Mouse (Mus musculus) gastrocnemius, postnatal 14 days (tissue): Measurements from ENCODE around the gene Tns1. TPM values are rescaled to one million over a fixed set of nuclear protein-coding genes. Genes with fewer than 3 reads are reported as not detected.

Source experiments
- DNase-seq: peaks from one replicate; pipeline ENCODE4 v3.0.0; 2021; ENCODE audit warnings: mixed read lengths
- intact Hi-C: fragments of 180-260 bp; cut with DNase I; formaldehyde crosslinking; loops from one replicate; pipeline ENCODE4 v1.15.1; 2025; ENCODE audit warnings: low total_unique reads
- total RNA-seq, 2 experiments: library from RNA; stranded (reverse); gene quantifications; 2 replicates each; pipeline ENCODE4 v1.2.3; 2021

Gene Tns1
- total RNA-seq, 2 experiments from 2014 or later = 176 to 217 TPM

DNA sequence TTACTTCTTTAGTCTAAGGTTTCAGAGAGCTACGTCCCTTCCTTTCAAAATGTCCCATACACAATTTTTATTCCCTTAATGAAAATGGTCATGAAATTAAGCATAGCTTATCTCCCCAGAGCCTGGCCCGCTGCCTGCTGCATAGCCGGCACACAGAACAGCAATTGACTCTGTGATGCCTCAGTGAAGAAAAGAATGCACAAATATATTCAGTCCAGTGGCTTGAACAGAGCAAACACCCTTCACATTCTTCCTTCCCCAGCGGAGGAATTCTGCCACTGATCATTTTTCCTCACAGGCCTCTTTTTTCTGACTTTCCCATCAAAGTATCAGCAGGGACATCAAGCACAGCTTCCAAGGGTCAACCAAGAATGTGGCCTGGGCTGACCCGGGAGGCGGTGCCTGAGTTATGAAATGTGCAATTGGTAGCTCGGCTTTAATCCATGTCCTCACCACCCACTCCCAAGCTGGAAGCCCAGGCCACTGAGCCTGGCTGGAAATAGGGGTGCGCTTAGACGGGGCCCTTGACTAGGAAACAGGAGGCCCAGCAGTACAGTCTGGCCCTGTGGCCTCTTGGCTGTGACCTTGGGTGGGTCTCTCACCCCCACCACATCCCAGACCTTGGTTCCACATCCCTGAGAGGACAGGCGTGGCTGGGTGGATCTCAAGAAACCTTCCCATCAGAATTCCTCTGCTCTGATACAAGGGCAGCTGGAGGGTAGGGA is 191.7 kb downstream of the Tns1 start:
- intact Hi-C loops = no loop called here
- peak; percentile 66 for DNase-seq

DNA sequence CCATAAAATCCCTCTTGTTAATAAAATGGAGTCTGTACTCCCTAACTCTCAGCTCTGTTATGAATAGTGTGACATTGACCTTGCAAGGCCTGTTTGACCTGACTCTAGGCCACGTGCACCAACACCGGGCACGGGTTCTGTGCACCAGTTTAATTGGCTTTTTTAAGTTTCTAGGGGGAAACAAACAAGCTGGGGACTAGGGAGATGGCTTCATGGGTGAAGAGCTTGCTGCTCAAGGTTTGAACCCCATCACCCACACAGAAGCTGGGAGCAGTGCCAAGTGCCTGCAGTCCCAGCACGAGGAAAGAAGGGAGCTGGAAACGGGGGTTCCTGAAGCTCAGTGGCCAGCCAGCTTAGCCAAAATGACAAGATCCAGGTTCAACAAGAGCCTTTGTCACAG is 192.4 kb downstream of the Tns1 start:
- no peak for DNase-seq
- intact Hi-C loops = no loop called here

DNA sequence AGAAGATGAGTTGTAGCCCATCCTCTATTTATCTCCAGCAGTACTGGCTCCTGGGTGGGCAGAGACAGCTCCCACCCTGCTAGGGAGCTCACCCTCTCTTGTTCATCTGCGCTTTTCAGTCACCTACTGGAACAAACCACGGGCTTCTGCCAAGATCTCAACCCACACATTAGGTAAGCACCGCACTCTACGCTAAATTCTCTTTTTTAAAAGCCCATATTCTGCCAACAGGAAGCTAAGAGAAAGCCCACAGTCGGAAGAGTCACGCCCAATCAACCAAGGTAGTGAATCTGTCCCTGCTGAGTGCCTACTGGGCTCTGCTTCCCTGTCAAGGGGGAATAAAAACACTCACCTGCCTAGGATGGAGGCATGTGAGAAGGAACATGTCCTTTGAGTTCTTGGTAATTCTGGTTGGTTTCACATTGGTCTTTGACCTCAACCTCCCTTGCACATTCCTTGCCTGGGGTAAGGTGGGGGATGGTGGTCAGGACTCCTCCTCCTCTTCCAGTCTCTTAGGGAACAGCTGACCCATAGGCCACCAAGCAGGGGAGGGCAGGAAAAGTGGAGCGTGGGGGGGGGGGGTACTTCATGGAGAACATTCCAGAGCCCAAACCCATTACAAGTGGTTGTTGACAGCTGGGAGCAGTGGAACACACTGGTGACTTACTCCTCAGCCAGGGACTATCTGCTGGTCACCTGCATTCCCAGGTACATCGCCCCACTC is 193.7 kb downstream of the Tns1 start:
- no peak for DNase-seq
- intact Hi-C loops = no loop called here

DNA sequence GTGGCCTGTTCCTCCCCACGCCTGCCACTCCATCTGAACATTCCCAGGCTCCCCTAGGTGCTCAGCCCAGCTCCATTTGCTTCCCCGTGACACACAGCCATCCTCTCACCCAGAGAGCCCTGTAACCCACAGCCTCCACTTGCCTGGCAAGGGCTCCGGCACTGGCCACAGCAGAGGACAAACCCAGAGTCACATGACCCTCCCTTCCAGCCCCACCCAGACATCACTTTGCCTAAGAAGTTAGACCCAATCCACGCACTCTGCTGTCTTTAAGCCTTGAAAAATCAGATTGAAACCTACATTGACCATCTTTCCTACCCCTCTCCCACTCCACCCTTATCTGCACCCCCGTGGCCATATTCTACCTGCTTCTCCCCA is 194.3 kb downstream of the Tns1 start:
- no peak for DNase-seq
- intact Hi-C loops = no loop called here

DNA sequence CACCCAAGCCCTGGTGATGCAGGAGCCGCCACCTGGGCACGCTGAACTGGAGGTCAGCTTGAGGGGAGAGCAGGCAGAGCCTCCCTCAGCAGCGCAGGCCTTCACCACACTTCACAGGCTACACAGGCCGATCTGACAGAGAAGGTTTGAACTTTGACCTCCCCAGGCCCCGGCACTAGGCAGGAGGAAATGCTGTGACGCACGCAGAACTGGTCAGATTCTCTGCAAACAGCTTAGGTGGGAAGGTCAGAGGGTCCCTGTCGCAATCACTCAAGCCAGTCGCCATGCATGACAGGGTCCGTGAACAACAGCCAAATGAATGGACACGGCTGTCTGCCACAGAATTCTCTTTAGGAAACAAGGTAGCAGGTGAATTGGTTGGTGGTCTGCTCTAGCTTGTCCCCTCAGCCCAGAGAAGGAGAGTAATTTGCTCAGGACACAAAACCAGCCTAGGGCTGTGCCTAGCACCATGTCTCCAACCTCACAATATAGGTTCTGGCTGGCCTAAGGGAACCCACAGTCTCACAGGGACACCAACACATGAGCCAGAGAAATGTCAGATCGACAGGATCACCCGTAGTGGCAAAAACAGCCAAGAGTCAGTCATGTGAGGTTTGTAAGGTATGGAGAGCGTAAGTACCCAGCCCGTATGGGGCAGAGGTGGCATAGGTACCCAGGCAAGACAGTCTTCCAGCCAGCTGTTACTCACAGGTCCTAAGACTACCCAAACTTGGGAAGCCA is 194.9 kb downstream of the Tns1 start:
- intact Hi-C loops = no loop called here
- DNase-seq = no peak

DNA sequence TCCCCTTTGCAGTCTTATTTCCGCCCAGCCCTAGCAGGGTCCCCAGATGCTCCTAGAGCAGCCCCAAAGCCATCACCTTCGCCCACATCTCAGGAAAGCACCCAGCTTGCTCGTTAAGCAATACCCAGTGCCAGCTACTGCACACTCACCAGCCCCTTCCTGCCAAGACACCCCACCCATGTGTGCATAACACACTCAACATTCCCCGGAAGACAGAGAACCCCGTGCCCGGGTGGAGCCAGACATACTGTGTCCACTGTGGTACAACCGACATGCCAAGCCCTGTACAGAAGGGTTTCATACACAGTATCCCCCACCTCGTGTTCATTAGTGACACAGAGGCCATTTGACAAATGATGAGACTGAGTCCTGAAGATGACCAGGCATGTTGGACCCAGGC is 195.9 kb downstream of the Tns1 start:
- DNase-seq = no peak
- intact Hi-C loops = no loop called here

DNA sequence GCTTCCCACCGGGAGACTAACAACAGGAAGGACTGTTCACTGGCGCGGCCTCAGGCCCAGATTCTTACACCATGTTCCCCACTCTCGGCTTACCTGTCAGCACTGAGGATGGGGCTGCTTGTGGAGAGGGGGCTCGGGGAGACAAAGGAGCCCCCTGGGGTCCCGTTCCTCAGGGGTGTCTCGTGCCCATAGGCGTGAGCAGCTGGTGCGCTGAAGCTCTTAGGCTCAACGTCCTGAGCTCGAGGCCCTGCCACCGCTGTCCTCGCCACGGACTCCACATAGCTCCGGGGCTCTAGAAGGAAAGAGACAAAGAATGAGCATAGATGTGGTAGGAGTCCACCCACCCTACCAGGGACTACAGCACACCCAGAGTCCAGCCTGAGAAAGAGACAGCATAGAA is 196.4 kb downstream of the Tns1 start:
- DNase-seq = no peak
- intact Hi-C loops = no loop called here

DNA sequence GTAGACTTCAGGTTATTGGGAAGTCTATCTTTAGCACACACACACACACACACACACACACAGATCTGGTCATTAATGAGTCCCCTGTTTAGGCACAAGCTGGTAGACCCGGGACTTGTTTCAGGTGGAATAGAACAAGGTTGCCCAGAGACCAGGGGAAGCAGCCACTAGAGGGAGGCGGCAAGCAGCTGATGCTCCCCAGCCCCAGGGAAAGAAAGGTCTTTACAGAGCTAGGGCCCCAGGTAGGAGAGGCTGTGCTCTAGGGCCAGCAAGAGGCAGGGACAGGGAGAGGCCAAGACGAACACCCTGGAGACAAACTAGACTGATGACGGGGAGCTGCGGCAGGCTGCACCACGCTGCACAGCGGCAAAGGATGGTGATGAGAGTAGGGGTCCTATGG is 198.0 kb downstream of the Tns1 start:
- DNase-seq = no peak
- intact Hi-C loops = no loop called here

DNA sequence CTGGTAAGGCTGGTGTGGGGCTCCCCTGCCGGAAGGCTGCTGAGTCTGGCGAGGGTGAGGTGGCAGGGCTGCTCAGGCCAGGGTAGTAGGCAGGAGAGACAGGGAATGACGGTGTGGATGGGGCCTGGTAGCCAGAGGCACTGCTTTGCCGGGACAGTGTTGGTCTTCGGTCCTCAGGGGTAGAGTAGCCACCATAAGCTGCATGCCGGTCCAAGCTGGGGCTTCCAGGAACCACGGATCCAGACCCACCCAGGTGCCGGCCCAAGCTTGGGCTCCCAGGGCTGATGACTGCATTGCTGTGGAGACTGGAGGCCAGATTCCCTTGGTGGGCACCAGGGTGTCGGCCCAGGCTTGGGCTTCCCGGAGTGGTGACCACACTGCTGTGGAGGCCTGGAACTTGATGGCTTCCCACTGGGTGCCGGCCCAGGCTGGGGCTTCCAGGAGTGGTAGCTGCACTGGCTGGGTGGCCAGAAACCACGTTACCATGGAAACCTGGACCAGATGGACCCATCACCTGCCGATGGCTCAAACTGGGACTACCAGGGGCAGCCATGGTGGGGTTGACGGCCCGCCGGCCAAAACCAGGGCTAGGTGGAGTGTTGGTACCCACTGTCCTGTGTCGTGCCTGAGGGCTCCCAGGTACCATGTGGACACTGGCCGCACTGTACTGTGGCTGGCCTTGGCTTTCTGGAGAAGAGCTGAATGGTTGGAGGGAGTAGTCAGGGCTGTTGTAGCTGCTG is 199.2 kb downstream of the Tns1 start:
- no peak for DNase-seq
- intact Hi-C loops = loop anchor here (5.0 kb wide), 1 partner anchor 47 kb away; no protein-coding TSS in a partner anchor

DNA sequence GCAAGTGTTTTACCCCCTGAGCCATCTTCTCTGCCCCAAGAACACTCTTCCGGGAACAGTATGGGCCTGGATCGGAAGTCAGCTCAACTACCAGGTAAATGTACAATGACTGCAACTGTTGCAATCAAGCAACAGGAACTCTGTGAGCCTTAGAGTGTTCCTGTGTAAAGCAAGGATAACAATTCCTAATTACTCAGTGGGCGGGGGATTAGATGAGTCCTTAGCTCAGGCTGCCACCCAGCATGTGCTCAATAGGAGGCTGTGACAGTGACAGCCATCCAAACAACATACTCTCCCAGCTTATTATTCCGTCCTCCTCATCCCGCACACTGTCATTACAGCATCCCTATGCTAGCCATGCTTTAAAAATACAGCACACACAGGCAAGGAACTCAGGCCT is 200.0 kb downstream of the Tns1 start:
- no peak for DNase-seq
- intact Hi-C loops = loop anchor here (5.0 kb wide), 1 partner anchor 48 kb away; no protein-coding TSS in a partner anchor

DNA sequence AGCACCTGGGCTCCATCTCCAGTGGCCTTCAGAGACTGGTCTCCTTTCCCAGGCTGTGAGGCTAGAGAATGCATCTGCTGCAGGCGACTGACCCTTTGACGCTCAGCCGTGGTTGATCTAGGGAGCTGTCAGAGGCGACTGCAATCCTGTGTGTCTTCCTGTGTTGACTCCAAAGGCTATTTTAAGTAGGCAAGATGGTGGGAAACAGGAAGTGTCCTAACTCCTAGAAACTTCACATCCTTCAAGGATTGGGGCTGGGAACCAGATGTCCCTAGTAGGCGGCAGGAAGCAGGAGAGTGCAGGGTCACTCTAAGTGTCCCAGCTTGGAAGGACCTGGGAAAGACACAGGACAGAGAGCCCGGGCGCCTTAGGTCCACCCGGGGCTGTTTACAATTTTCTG is 201.1 kb downstream of the Tns1 start:
- no peak for DNase-seq
- intact Hi-C loops = loop anchor here (5.0 kb wide), 1 partner anchor 49 kb away; no protein-coding TSS in a partner anchor

DNA sequence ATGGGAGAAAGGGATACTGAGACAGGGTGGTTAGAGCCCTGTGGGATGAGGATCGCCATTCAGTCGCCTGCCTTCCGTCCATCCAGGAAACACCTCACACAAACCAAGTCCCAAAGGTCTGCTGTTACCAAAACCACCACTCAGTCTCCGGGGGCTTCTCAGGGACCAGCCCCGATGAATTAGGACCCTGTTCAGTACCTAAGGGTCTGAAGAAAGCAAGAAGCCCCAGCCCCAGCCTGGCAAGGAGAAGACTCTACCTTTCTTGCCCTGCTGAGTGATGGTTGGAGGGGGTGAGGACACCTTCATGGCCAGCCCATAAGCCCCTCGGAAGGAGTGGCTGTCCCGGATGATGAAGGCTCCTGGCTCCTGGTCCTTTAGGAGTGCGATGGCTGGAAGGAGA is 203.5 kb downstream of the Tns1 start:
- intact Hi-C loops = loop anchor here (5.0 kb wide), 1 partner anchor 52 kb away; no protein-coding TSS in a partner anchor
- DNase-seq = peak; percentile 1

DNA sequence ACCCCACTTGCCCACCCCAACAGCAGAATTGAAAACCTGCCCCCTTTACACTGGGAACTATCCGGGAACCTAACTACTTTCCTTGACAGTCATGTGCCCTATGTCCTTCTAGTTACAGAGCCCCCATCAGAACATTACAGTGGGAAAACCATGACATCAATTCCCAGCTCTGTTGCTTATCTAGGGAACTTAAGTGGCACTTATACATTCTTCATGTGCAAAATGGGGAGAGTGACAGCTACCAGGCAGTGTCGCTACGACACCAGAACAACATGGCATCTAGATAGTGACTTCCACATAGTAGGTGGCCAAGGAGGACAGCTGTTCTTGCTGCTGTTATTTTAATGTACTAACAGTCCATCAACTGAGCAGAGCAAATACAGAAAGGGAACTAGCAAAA is 204.3 kb downstream of the Tns1 start:
- no peak for DNase-seq
- intact Hi-C loops = loop anchor here (5.0 kb wide), 1 partner anchor 52 kb away; no protein-coding TSS in a partner anchor

DNA sequence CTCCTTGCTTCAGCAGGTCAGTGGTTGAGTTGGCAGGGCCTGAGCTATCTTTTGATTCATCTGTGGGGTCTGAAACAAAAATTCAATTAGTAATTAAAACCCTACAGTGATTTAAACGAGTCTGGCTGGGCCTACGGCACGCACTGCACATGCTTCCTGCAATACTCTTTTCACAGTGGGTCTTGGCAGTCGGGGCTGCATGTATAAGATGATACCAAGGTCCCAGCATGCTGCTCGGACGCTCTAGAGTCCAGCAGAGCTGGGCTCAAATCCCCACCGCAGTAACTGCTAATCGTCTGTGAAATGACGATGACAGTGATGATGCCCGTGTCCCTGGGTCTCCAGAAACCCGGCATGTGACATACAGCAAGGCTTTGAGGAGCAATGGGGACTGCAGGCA is 206.2 kb downstream of the Tns1 start:
- intact Hi-C loops = no loop called here
- DNase-seq = peak; percentile 0

DNA sequence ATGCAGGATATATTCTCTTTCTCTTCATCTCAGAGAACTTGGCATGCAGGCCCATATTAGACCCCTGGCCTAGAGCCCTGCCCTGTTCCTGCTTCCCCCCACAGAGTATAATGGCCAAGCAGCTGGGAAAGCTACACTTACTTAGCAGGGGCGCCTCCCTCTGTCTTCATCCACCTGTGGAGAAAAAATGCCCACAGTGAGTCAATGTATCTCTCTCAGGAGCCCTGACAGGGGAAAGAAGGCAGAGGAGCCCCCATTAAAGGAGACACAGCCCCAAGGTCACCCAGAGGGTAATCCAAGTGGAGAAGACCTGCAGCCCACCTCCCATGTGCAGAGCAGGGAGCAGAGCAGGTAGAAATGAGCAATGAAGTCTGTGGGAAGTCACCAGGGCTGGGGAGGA is 208.0 kb downstream of the Tns1 start:
- no peak for DNase-seq
- intact Hi-C loops = no loop called here

DNA sequence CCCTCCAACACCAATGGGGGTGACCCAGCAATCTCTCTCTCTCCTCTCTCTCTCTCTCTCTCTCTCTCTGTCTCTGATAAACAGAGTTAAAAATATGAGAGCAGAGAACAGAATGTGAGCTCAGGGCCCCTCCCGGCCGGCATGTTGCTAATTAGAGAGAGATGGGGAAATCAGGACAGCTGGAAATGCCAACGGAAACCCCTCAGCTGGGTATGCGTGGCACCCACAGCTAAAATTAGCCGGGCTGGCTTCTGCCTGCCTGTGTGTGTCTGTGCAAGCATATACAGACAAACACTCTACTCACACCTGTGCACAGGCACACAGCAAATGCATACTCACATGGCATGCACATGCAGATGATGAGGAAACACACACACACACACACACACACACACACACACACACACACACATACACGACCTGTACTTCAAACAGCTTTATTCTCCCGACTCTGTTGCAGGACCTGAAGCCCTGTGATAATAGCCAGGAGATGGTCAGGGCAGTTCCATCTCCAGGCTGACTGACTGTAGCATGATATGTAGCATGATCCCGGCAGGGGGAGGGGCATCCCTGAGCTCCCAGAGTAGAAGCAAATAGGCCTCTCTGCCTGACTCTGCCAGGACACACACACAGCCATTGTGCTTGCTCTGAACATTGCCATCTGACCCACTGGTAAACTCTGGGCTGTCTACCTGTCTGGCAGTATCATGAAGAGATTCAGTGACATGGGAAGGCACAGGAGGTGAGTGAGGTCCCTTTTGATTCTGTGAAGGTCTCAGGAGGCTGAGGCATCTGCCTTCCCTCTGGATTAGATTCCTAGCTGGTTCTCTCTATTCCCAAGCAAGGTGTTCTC is 208.8 kb downstream of the Tns1 start:
- DNase-seq = peak; percentile 10
- intact Hi-C loops = no loop called here

DNA sequence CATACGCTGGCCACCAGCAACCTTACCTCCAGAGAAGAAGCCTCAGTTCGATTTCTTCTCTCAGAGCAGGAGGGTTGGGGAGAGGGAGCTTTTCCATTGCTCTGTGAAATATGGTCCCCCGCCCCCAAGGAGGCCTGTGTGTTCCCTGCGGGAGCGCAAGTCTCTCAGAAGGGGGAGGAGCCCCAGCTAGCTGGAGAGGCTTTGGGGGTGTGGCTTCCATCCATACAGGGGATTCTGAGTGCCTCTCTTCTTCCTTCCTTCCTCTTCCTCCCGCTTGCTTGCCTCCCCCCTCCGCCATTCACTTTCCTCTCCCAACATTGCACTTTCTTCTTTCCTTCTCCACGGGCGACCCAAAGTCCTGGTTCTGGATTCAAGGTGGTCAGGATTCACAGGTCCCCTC is 210.2 kb downstream of the Tns1 start:
- DNase-seq = peak; percentile 11
- intact Hi-C loops = no loop called here

DNA sequence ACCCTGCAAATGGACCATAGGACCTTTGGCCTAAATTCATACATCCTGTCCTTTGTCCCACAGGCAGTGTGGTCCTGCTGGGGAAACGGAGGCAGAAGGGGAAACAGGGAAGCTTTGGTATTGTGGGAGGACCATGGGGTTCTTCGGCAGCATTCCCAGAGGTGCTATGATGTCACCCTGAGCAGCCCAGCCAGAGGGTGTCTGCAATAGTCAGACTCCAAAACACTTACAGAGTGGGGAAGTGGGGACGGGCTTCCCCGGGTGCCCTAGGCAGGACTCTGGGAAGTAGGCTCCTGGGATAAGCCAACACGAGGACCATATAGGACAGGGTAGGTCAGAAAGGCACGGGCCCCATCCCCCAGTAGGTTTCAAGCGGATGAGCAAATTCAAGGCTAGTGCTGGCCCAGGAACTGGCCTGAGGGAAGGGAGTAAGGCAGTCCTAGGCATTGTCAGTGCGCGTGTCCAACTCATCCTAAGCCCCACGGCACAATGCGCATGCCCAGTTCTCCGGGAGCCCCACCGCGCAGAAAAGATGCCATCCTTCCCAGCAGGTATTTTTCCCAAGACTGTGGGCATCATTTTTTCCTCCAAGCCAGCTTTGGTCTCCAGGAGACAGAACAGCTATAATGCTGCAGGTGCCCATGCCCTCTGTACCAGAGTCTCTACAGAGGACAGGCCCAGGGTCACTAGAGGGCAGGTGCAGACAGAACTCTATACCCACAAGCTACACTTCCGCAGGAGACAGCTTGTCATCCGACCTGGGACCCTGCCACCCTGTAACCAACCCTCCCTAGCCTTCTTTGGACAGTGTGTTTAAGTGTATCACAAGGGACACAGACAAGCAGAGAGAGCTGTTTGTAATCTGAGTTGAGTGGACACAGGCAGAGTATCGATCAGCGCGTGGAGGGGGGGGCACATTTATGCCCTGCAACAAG is 210.9 kb downstream of the Tns1 start:
- DNase-seq = peak; percentile 26
- intact Hi-C loops = no loop called here
